Mouse (Mus musculus): ENCODE measurements around the gene Mafk. TPM values are rescaled to one million over a fixed set of nuclear protein-coding genes. Genes with fewer than 3 reads are reported as not detected.
"Not testable (repeated sequence)": the region's sequence is repeated elsewhere in the genome, so short reads cannot be mapped to it uniquely, and the experiment has no call there.

The Mafk gene
- polyA plus RNA-seq (2012; ENCODE audit: insufficient read depth, low replicate concordance) = 26.5 and 40.1 TPM in 2 replicates

- no peaks in the 10 kb centered on the region for H3K27me3 ChIP-seq (replicated peaks)
- H3K4me3 ChIP-seq (replicated peaks) = peak within 1 kb of the TSS; percentile 99
- H3K9me3 ChIP-seq = no peaks in the 10 kb centered on the region
- TF ChIP-seq GATA1 (IDR thresholded peaks at IDR 0.05; ENCODE audit: borderline replicate concordance, low read length) (no peak), FLI1 (IDR thresholded peaks at IDR 0.05; ENCODE audit: low read length) (0 out of 2 replicates have a peak, but pooled peaks have one; percentile 9)
- peaks cover 83% of the 10 kb centered on the region for H3K4me1 ChIP-seq
- peaks cover 38% of the 10 kb centered on the region for H3K36me3 ChIP-seq (replicated peaks; ENCODE audit: low read length)
Measured at GRCm38 (mm10) chr5:139791227-139792158, at the start of gene Mafk. Mafk (plus strand) TSS chr5:139791513.

DNA sequence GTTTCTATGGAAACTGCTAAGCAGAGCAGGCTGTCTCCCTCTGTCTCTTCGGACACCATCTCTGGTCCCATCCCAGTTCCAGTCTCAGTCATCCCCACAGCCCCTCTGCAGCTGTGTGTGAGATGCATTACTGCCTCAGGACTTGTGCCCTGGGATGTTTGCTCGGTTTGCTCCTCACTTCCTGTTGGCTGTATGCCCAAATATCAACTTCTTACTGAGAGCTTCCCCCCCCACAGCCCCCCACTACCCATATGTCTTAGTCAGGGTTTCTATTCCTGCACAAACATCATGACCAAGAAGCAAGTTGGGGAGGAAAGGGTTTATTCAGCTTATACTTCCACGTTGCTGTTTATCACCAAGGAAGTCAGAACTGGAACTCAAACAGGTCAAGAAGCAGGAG, 48.7 kb upstream of the Mafk start:
- not testable (repeated sequence) for H3K36me3 ChIP-seq (replicated peaks; ENCODE audit: low read length); H3K27me3 ChIP-seq (replicated peaks); H3K9me3 ChIP-seq
- Histone ChIP-seq H3K4me3 (replicated peaks) (peak overlapping the region; percentile 46), H3K4me1 (peaks cover 77% of the 10 kb centered on the region)

GRCm38 (mm10) chr5:139745771-139746170, 45.5 kb upstream of the Mafk start:
- Histone ChIP-seq H3K9me3 (no peaks in the 10 kb centered on the region), H3K4me1 (peaks cover 56% of the 10 kb centered on the region), H3K27me3 (replicated peaks) (peaks cover 19% of the 10 kb centered on the region), H3K36me3 (replicated peaks; ENCODE audit: low read length) (peaks cover 20% of the 10 kb centered on the region), H3K4me3 (replicated peaks) (no peak overlapping the region)
- TF ChIP-seq GATA1 (IDR thresholded peaks at IDR 0.05; ENCODE audit: borderline replicate concordance, low read length) = no peak
- no peak for TF ChIP-seq FLI1 (IDR thresholded peaks at IDR 0.05; ENCODE audit: low read length)

GRCm38 (mm10) chr5:139749413-139750125, 41.7 kb upstream of the Mafk start:
- H3K4me3 ChIP-seq (replicated peaks) = peak overlapping the region; percentile 25
- peaks cover 58% of the 10 kb centered on the region for H3K36me3 ChIP-seq (replicated peaks; ENCODE audit: low read length)
- TF ChIP-seq GATA1 (IDR thresholded peaks at IDR 0.05; ENCODE audit: borderline replicate concordance, low read length) = no peak
- TF ChIP-seq FLI1 (IDR thresholded peaks at IDR 0.05; ENCODE audit: low read length) = no peak
- no peaks in the 10 kb centered on the region for H3K9me3 ChIP-seq
- peaks cover 35% of the 10 kb centered on the region for H3K4me1 ChIP-seq
- peaks cover 19% of the 10 kb centered on the region for H3K27me3 ChIP-seq (replicated peaks)

DNA sequence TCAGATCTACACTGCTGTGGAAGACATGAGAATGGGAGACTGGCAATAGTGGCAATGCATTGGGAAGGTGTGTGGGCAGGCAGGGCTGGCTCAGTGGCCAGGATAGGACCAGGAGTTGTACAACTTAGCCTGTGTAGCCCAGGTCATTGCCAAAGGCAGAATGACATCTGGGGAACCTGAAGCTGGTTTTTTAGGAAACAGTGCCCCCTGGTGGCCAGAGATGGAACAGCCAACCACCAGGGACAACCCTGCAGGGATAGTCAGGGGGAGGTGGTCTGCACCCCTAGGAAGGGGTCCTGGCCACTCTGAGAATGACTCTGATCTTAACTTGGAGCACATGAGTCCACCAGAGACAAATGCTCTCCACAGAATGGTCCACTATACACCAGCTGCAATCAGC, 40.8 kb upstream of the Mafk start:
- peaks cover 19% of the 10 kb centered on the region for H3K27me3 ChIP-seq (replicated peaks)

DNA sequence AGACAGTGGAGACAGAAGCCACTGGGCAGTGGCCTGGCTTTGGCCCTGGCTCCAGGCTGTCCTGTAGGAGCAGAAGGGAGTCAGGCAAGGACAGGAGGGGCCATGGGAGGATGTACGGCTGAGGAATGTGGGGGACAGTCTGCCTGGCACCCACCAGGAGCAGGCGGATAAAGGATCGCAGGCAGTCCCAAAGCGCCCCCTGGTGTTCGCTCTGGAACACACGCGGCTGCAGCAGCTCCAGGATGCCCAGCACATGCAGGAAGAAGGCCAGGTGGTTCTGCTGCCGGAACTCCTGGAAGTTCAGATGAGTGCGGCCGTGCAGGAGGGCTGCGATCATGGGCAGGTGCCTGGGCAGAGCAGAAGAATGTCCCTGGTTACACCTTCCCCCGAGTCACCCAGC, 36.6 kb upstream of the Mafk start:
- no peak overlapping the region for H3K4me3 ChIP-seq (replicated peaks)
- no peaks in the 10 kb centered on the region for H3K9me3 ChIP-seq
- H3K4me1 ChIP-seq = peaks cover 12% of the 10 kb centered on the region; the same call in 1 of the 2 replicates
- no peaks in the 10 kb centered on the region for H3K27me3 ChIP-seq (replicated peaks)
- H3K36me3 ChIP-seq (replicated peaks; ENCODE audit: low read length) = peaks cover 99% of the 10 kb centered on the region
- TF ChIP-seq GATA1 (IDR thresholded peaks at IDR 0.05; ENCODE audit: borderline replicate concordance, low read length) (no peak), FLI1 (IDR thresholded peaks at IDR 0.05; ENCODE audit: low read length) (no peak)

More for the DNA sequence above, 40.8 kb upstream of the Mafk start:
- TF ChIP-seq FLI1 (IDR thresholded peaks at IDR 0.05; ENCODE audit: low read length) = no peak
- no peak for TF ChIP-seq GATA1 (IDR thresholded peaks at IDR 0.05; ENCODE audit: borderline replicate concordance, low read length)
- Histone ChIP-seq H3K36me3 (replicated peaks; ENCODE audit: low read length) (peaks cover 67% of the 10 kb centered on the region), H3K4me3 (replicated peaks) (no peak overlapping the region), H3K4me1 (peaks cover 26% of the 10 kb centered on the region), H3K9me3 (no peaks in the 10 kb centered on the region)

DNA sequence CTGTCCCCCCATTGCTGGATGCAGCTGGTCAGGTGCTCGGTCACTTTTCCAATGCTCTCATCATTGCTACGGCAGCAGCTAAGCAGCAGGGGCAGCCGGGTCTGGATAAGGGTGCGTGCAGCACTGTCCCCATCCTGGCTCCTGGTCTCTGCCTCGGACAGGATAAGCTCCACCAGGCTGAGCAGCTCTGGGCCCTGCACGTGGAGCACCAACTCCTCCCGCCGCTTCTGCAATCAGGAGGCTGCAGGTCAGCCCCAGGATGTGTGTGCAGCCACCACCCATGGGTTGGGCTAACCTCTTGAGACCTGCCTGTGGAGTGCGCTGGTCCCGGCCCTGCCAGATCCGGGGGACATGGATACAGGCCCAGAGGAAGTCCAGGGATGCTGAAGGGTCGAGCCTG, 35.2 kb upstream of the Mafk start:
- Histone ChIP-seq H3K4me1 (peaks cover 9% of the 10 kb centered on the region; the same call in 1 of the 2 replicates), H3K9me3 (no peaks in the 10 kb centered on the region), H3K4me3 (replicated peaks) (no peak overlapping the region), H3K27me3 (replicated peaks) (no peaks in the 10 kb centered on the region), H3K36me3 (replicated peaks; ENCODE audit: low read length) (peaks cover 99% of the 10 kb centered on the region)
- TF ChIP-seq FLI1 (IDR thresholded peaks at IDR 0.05; ENCODE audit: low read length) (no peak), GATA1 (IDR thresholded peaks at IDR 0.05; ENCODE audit: borderline replicate concordance, low read length) (no peak)

DNA sequence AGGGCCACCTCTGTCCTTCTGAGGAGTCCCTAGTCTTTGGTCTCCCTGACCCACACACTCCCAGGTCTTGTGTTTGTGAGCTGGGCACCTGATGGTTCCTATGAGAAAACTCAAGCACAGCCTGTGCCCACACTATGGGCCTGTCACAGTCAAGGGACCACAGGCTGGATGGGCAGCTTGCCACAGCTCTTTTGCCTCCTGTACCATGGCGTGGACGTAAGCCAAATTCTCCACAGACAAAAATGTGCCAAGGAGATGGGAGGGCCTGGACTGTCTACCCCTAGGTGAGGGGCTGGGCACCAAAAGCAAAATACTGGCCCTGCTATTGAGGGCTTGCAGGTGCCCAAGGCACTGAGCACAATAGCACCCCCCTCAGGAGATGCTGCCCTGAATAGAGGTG, 34.7 kb upstream of the Mafk start:
- TF ChIP-seq FLI1 (IDR thresholded peaks at IDR 0.05; ENCODE audit: low read length) = no peak
- TF ChIP-seq GATA1 (IDR thresholded peaks at IDR 0.05; ENCODE audit: borderline replicate concordance, low read length) = no peak
- peaks cover 99% of the 10 kb centered on the region for H3K36me3 ChIP-seq (replicated peaks; ENCODE audit: low read length)
- no peaks in the 10 kb centered on the region for H3K9me3 ChIP-seq

DNA sequence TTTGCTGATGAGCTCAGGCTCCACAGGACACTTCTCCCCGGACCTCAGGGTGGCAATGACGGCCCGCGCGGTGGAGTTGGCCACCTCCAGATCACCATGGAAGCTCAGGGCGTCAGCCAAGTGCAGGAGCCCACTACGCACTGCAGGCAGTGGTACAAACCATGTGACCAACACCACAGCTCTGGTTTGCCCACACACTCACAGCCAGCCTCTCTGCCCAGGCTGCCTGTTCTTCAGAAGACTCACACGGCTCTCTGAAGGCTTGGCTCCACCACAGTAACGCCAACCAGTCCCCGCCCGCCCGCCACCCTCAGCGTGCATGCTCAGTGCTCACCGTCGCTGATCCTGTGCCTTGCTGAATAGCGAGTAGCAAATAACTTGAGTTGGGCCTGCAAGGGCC, 33.2 kb upstream of the Mafk start:
- Histone ChIP-seq H3K27me3 (replicated peaks) (no peaks in the 10 kb centered on the region), H3K36me3 (replicated peaks; ENCODE audit: low read length) (peaks cover 99% of the 10 kb centered on the region), H3K4me3 (replicated peaks) (no peak overlapping the region), H3K4me1 (peaks cover 8% of the 10 kb centered on the region; the same call in 1 of the 2 replicates), H3K9me3 (no peaks in the 10 kb centered on the region)
- no peak for TF ChIP-seq FLI1 (IDR thresholded peaks at IDR 0.05; ENCODE audit: low read length)
- no peak for TF ChIP-seq GATA1 (IDR thresholded peaks at IDR 0.05; ENCODE audit: borderline replicate concordance, low read length)

More for the DNA sequence above, 34.7 kb upstream of the Mafk start:
- no peaks in the 10 kb centered on the region for H3K27me3 ChIP-seq (replicated peaks)
- H3K4me1 ChIP-seq = peaks cover 8% of the 10 kb centered on the region; the same call in 1 of the 2 replicates
- H3K4me3 ChIP-seq (replicated peaks) = no peak overlapping the region

GRCm38 (mm10) chr5:139764296-139764695, 27.0 kb upstream of the Mafk start:
- no peak overlapping the region for H3K4me3 ChIP-seq (replicated peaks)
- no peaks in the 10 kb centered on the region for H3K27me3 ChIP-seq (replicated peaks)
- peaks cover 8% of the 10 kb centered on the region; the same call in 1 of the 2 replicates for H3K4me1 ChIP-seq
- no peaks in the 10 kb centered on the region for H3K9me3 ChIP-seq
- H3K36me3 ChIP-seq (replicated peaks; ENCODE audit: low read length) = peaks cover 99% of the 10 kb centered on the region
- TF ChIP-seq GATA1 (IDR thresholded peaks at IDR 0.05; ENCODE audit: borderline replicate concordance, low read length) (no peak), FLI1 (IDR thresholded peaks at IDR 0.05; ENCODE audit: low read length) (no peak)
